Comparison of ENCODE assay signal across 13 mouse cellular contexts in the genomic region with DNA sequence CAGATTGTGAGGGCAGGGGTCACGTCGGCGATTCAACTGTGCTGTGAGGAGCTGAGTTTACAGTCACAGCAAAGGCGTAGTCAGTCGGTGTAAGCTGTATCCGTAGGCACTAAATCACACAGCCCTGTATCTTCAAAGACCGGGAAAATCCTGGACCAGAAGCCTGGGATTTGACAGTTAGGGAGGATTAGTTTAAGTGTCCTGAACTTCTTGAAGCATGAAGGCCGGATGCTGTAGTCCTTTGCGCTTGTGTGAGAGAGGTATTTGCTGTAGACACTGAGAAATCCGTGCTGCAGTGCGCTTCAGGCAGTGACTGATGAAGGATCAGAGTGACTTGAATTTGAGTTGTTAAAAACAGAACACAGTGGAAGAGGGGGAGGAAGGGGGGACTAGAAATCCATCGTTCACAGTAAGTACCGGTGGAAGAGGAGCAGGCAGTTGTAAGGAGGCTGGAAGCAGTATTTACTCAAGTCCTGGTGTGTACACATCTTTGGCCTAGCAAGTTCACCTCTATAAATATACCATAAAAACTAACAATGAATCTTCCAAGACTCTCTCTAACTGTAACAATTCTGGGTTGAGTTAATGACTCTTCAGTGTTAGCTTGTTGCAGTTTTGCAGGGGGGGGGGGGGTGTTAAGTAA.
DNase-seq lines count a peak whose midpoint lies in the region; ATAC-seq lines count a peak whose summit lies in the region.
"Had no signal": no experiment of that assay in that cellular context is flagged by ENCODE, and none has a peak within 500 bp of the region (broad histone marks: within the 10 kb centered on the region; RNA-seq: fewer than 3 reads in every experiment).

No protein-coding gene starts in this region.

- WGBS in forebrain, embryonic 11.5 days: 29% methylated on average over 13 of the region's 13 CpGs
- WGBS in forebrain, embryonic 10.5 days: 38% methylated on average over 13 of the region's 13 CpGs
- 15% methylated on average over 13 of the region's 13 CpGs for WGBS in lung, embryonic 15.5 days
- WGBS in large intestine, adult 2 months: 16% methylated on average over 13 of the region's 13 CpGs

- 0 out of 2 replicates have a peak, but pooled peaks have one; percentile 39 for ATAC-seq in forebrain, embryonic 11.5 days (replicated peaks; ENCODE audit: low FRiP score)
- ATAC-seq in lung, embryonic 15.5 days (ENCODE audit: borderline replicate concordance, extremely low read depth, low FRiP score, low TSS enrichment): peak; percentile 19; the same call in 1 of the 2 replicates
- no peak for ATAC-seq in CD4-positive, CD25-positive, alpha-beta regulatory T cell, adult 4 months

- H3K36me3 ChIP-seq in forebrain, embryonic 11.5 days (ENCODE audit: control insufficient read depth, insufficient read depth, low read length): no peaks in the 10 kb centered on the region
- no peaks in the 10 kb centered on the region for H3K36me3 ChIP-seq in forebrain, embryonic 10.5 days (replicated peaks)
- H3K36me3 ChIP-seq in lung, embryonic 15.5 days: no peaks in the 10 kb centered on the region
- H3K36me3 ChIP-seq: heart, embryonic 15.5 days had no signal

- no peak overlapping the region for H3K4me3 ChIP-seq in forebrain, embryonic 11.5 days (ENCODE audit: low read depth, low read length)
- H3K4me3 ChIP-seq in forebrain, embryonic 10.5 days: no peak overlapping the region
- H3K4me3 ChIP-seq in lung, embryonic 15.5 days: no peak overlapping the region
- H3K4me3 ChIP-seq: gastrocnemius, adult 2 months; heart, embryonic 15.5 days had no signal

- H3K9ac ChIP-seq in forebrain, embryonic 11.5 days (ENCODE audit: low read length): no peak overlapping the region
- no peak overlapping the region for H3K9ac ChIP-seq in lung, embryonic 15.5 days
- H3K9ac ChIP-seq: heart, embryonic 15.5 days; liver, postnatal 0 days had no signal

- H3K4me2 ChIP-seq in forebrain, embryonic 11.5 days (ENCODE audit: low read depth, low read length, severe bottlenecking): no peak overlapping the region
- no peak overlapping the region for H3K4me2 ChIP-seq in lung, embryonic 15.5 days
- H3K4me2 ChIP-seq: heart, embryonic 15.5 days had no signal

- H3K9me3 ChIP-seq in forebrain, embryonic 11.5 days (ENCODE audit: control insufficient read depth, low read length): no peaks in the 10 kb centered on the region
- H3K9me3 ChIP-seq in forebrain, embryonic 10.5 days: no peaks in the 10 kb centered on the region
- H3K9me3 ChIP-seq in lung, embryonic 15.5 days: no peaks in the 10 kb centered on the region
- H3K9me3 ChIP-seq: heart, embryonic 15.5 days had no signal

- no peak overlapping the region for H3K27ac ChIP-seq in forebrain, embryonic 11.5 days (ENCODE audit: low read depth, low read length)
- no peak overlapping the region for H3K27ac ChIP-seq in forebrain, embryonic 10.5 days
- no peak overlapping the region for H3K27ac ChIP-seq in lung, embryonic 15.5 days
- H3K27ac ChIP-seq: gastrocnemius, adult 2 months; heart, embryonic 15.5 days had no signal

- no peaks in the 10 kb centered on the region for H3K27me3 ChIP-seq in forebrain, embryonic 11.5 days (ENCODE audit: control insufficient read depth, insufficient read depth, low read length)
- H3K27me3 ChIP-seq in forebrain, embryonic 10.5 days (ENCODE audit: poor library complexity, severe bottlenecking): no peaks in the 10 kb centered on the region
- no peaks in the 10 kb centered on the region for H3K27me3 ChIP-seq in lung, embryonic 15.5 days
- H3K27me3 ChIP-seq: heart, embryonic 15.5 days had no signal

- no peaks in the 10 kb centered on the region for H3K4me1 ChIP-seq in forebrain, embryonic 11.5 days (replicated peaks; ENCODE audit: control insufficient read depth, insufficient read depth, low read length)
- H3K4me1 ChIP-seq in forebrain, embryonic 10.5 days: peaks cover 24% of the 10 kb centered on the region
- peaks cover 10% of the 10 kb centered on the region for H3K4me1 ChIP-seq in lung, embryonic 15.5 days

- DNase-seq in forebrain, embryonic 11.5 days (ENCODE audit: low spot score): no peak
- no peak for DNase-seq in forebrain, embryonic 10.5 days (ENCODE audit: extremely low spot score, low spot score)
- DNase-seq in lung, postnatal 14 days: no peak
- DNase-seq in large intestine, adult 2 months (ENCODE audit: low read depth, low spot score): peak; percentile 22
- DNase-seq in retina, embryonic 14.5 days (ENCODE audit: low spot score): peak; percentile 36
- DNase-seq in left cerebral cortex, adult 18-20 months (ENCODE audit: low spot score in 2 of 2): no peak
- DNase-seq: cerebellum, postnatal 36 days; gastrocnemius, adult 2 months; kidney, adult 2 months; liver, postnatal 0 days had no signal

Comparison
In these comparisons a context has a peak if more than half of its experiments do, and no peak if none do; other contexts are left out.
1. DNase-seq: peak in large intestine, adult 2 months (single experiment) and retina, embryonic 14.5 days (single experiment); none in forebrain, embryonic 11.5 days (single experiment), forebrain, embryonic 10.5 days (single experiment), lung, postnatal 14 days (single experiment) and left cerebral cortex, adult 18-20 months (0 of 2).